Mouse (Mus musculus) MEL (cell line): ENCODE data around the gene Fndc5. TPM values are rescaled to one million over a fixed set of nuclear protein-coding genes. Genes with fewer than 3 reads are reported as not detected.

Source experiments
- DNase-seq: peaks from one replicate; pipeline ENCODE4 v3.0.0; 2011; ENCODE audit warnings: low read depth, low spot score
- H3K27ac ChIP-seq: 2 replicates; pipeline ENCODE4 v1.5.1; 2012; ENCODE audit warnings: low read depth, mild to moderate bottlenecking, control low read depth, low read length, moderate library complexity; ENCODE audit not compliant: control insufficient read depth
- H3K27me3 ChIP-seq, 2 experiments: fragments of 150-350 bp in 1 of 2; sonication (generic) in 1 of 2; 2 replicates each; pipeline ENCODE4 v1.6.1; 2012; ENCODE audit warnings: low read length in 2 of 2, mild to moderate bottlenecking in 2 of 2, improper control_type of control experiment in 1 of 2, moderate library complexity in 1 of 2; ENCODE audit not compliant: insufficient read depth in 2 of 2, control insufficient read depth in 1 of 2
- H3K36me3 ChIP-seq, 2 experiments: 2 replicates each; pipeline ENCODE4 v1.6.1; 2012 to 2014; ENCODE audit warnings: low read length in 2 of 2, improper control_type of control experiment in 1 of 2, inconsistent platforms in 1 of 2, mild to moderate bottlenecking in 1 of 2; ENCODE audit not compliant: insufficient read depth in 2 of 2, control insufficient read depth in 1 of 2
- H3K4me1 ChIP-seq, 2 experiments: fragments of 150-350 bp in 1 of 2; sonication (generic) in 1 of 2; 2 replicates each; pipeline ENCODE4 v1.6.1; 2012; ENCODE audit warnings: low read length in 2 of 2, improper control_type of control experiment in 1 of 2, mild to moderate bottlenecking in 1 of 2; ENCODE audit not compliant: insufficient read depth in 2 of 2, control insufficient read depth in 1 of 2
- H3K4me3 ChIP-seq, 2 experiments: fragments of 150-350 bp in 1 of 2; sonication (generic) in 1 of 2; 2 replicates each; pipeline ENCODE4 v1.5.1; 2012; ENCODE audit warnings: low read depth in 2 of 2, low read length in 2 of 2, mild to moderate bottlenecking in 2 of 2, moderate library complexity in 2 of 2, control low read depth in 1 of 2, improper control_type of control experiment in 1 of 2; ENCODE audit not compliant: control insufficient read depth in 1 of 2, insufficient read depth in 1 of 2
- H3K79me2 ChIP-seq: 2 replicates; pipeline ENCODE4 v1.6.1; 2012; ENCODE audit warnings: mild to moderate bottlenecking, low read length, moderate library complexity; ENCODE audit not compliant: control insufficient read depth, poor library complexity, insufficient read depth
- H3K9ac ChIP-seq: 2 replicates; pipeline ENCODE4 v1.6.1; 2012; ENCODE audit warnings: low read depth, mild to moderate bottlenecking, control low read depth, low read length, moderate library complexity; ENCODE audit not compliant: control insufficient read depth, poor library complexity, severe bottlenecking
- H3K9me3 ChIP-seq: fragments of 150-350 bp; sonication (generic); replicated peaks from 2 replicates; pipeline ENCODE4 v1.6.1; 2012; ENCODE audit warnings: mild to moderate bottlenecking, low read length, improper control_type of control experiment, moderate library complexity; ENCODE audit not compliant: insufficient read depth
- CHD2 ChIP-seq: IDR thresholded peaks from 2 replicates; pipeline ENCODE4 v1.6.1; 2011; ENCODE audit warnings: low read length, improper control_type of control experiment
- ETS1 ChIP-seq: IDR thresholded peaks from 2 replicates; pipeline ENCODE4 v1.6.1; 2012; ENCODE audit warnings: low read depth, mild to moderate bottlenecking, inconsistent platforms, low read length, improper control_type of control experiment, moderate library complexity
- GABPA ChIP-seq: IDR thresholded peaks from 2 replicates; pipeline ENCODE4 v1.6.1; 2012; ENCODE audit warnings: low read depth, mild to moderate bottlenecking, inconsistent platforms, low read length, improper control_type of control experiment, moderate library complexity
- GATA1 ChIP-seq: IDR thresholded peaks from 2 replicates; pipeline ENCODE4 v1.6.1; 2011; ENCODE audit warnings: low read depth, low read length, improper control_type of control experiment
- HCFC1 ChIP-seq: IDR thresholded peaks from 2 replicates; pipeline ENCODE4 v1.6.1; 2012; ENCODE audit warnings: low read depth, mild to moderate bottlenecking, inconsistent platforms, low read length, improper control_type of control experiment, moderate library complexity
- JUND ChIP-seq: IDR thresholded peaks from 2 replicates; pipeline ENCODE4 v1.6.1; 2011; ENCODE audit warnings: low read depth, mild to moderate bottlenecking, improper control_type of control experiment, low read length
- MAX ChIP-seq: IDR thresholded peaks from 2 replicates; pipeline ENCODE4 v1.6.1; 2011; ENCODE audit warnings: low read length, improper control_type of control experiment
- MYB ChIP-seq: IDR thresholded peaks from 2 replicates; pipeline ENCODE4 v1.6.1; 2011; ENCODE audit warnings: mild to moderate bottlenecking, low read depth, low read length, improper control_type of control experiment
- MYC ChIP-seq: IDR thresholded peaks from 2 replicates; pipeline ENCODE4 v1.6.1; 2011; ENCODE audit warnings: low read depth, mild to moderate bottlenecking, low read length, improper control_type of control experiment, moderate library complexity
- NELFE ChIP-seq: IDR thresholded peaks from 2 replicates; pipeline ENCODE4 v1.6.1; 2011; ENCODE audit warnings: low read depth, low read length, improper control_type of control experiment
- POLR2A ChIP-seq, 2 experiments: IDR thresholded peaks; 2 replicates each; pipeline ENCODE4 v1.6.1; 2011 to 2012; ENCODE audit warnings: low read length in 2 of 2, mild to moderate bottlenecking in 2 of 2, control low read depth in 1 of 2, improper control_type of control experiment in 1 of 2, low read depth in 1 of 2, moderate library complexity in 1 of 2; ENCODE audit not compliant: control insufficient read depth in 1 of 2, insufficient read depth in 1 of 2, poor library complexity in 1 of 2
- POLR2AphosphoS2 ChIP-seq: IDR thresholded peaks from 2 replicates; pipeline ENCODE4 v1.6.1; 2011; ENCODE audit warnings: low read length, improper control_type of control experiment
- POLR2AphosphoS5 ChIP-seq: IDR thresholded peaks from 2 replicates; pipeline ENCODE4 v1.6.1; 2012; ENCODE audit warnings: low read depth, borderline replicate concordance, mild to moderate bottlenecking, inconsistent platforms, low read length, moderate library complexity, mixed read lengths
- RCOR1 ChIP-seq: IDR thresholded peaks from 2 replicates; pipeline ENCODE4 v1.6.1; 2012; ENCODE audit warnings: low read depth, mild to moderate bottlenecking, inconsistent platforms, low read length, improper control_type of control experiment
- SIN3A ChIP-seq: IDR thresholded peaks from 2 replicates; pipeline ENCODE4 v1.6.1; 2012; ENCODE audit warnings: low read length, improper control_type of control experiment, inconsistent platforms
- TAL1 ChIP-seq: IDR thresholded peaks from 2 replicates; pipeline ENCODE4 v1.6.1; 2012; ENCODE audit warnings: mild to moderate bottlenecking, inconsistent platforms, low read length, moderate library complexity, mixed read lengths
- TBP ChIP-seq: IDR thresholded peaks from 2 replicates; pipeline ENCODE4 v1.8.0; 2011; ENCODE audit warnings: low read depth, low read length, improper control_type of control experiment
- polyA plus RNA-seq, 2 experiments: library from polyadenylated mRNA; stranded (reverse) in 1 of 2; unstranded in 1 of 2; fragments of >175 nt in 1 of 2; fragments of >200 nt in 1 of 2; gene quantifications; 2 replicates each; pipeline versions ENCODE4 v1.2.1 to v1.2.4; 2012; ENCODE audit warnings: low replicate concordance in 2 of 2, low read depth in 1 of 2; ENCODE audit not compliant: insufficient read length in 2 of 2, insufficient read depth in 1 of 2, missing spikeins in 1 of 2
- total RNA-seq: library from RNA; depleted of rRNA; stranded (reverse); fragments of 300-350 nt; gene quantifications from 2 replicates; pipeline ENCODE4 v1.2.3, GENCODE M21; 2012

Fndc5 gene
- total and polyA plus RNA-seq, 3 experiments, result 15.8 to 123 (median 35.9) TPM

DNA sequence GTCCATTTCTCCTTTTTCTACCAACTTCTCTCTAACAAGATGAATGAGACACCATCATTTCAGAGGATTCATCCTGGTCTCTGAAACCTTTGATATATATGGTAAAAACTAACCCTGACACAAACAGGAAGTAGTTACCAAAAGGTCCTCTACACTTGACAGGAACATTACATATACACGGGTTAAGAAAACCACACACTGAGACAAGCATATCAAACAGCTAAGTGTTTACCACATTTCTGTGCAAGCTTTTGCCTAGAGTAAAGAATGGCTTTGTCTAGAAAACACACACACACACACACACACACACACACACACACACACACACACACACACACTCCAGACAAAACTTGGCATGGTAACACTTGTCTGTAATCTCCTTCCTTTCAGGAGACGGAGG, 9.6 kb downstream of the Fndc5 start:
- H3K9ac ChIP-seq, result no peak overlapping the region
- peaks cover 7 to 19% of the 10 kb centered on the region in 2 experiments; a peak in 3 of 4 replicates for H3K4me1 ChIP-seq
- H3K36me3 ChIP-seq, result peaks cover 0 to 18% of the 10 kb centered on the region in 2 experiments; a peak in 2 of 4 replicates
- no peaks in the 10 kb centered on the region for H3K79me2 ChIP-seq
- peak; percentile 28 for DNase-seq
- H3K27ac ChIP-seq, result no peak overlapping the region
- H3K9me3 ChIP-seq, result no peaks in the 10 kb centered on the region
- no peaks in the 10 kb centered on the region for H3K27me3 ChIP-seq
- no peak for TF ChIP-seq TBP
- no peak for TF ChIP-seq RCOR1
- TF ChIP-seq MYC, result no peak
- TF ChIP-seq MAX, result no peak
- TF ChIP-seq POLR2AphosphoS2, result no peak
- TF ChIP-seq SIN3A, result no peak; the same call in 1 of the 2 replicates
- H3K4me3 ChIP-seq, result no peak overlapping the region

DNA sequence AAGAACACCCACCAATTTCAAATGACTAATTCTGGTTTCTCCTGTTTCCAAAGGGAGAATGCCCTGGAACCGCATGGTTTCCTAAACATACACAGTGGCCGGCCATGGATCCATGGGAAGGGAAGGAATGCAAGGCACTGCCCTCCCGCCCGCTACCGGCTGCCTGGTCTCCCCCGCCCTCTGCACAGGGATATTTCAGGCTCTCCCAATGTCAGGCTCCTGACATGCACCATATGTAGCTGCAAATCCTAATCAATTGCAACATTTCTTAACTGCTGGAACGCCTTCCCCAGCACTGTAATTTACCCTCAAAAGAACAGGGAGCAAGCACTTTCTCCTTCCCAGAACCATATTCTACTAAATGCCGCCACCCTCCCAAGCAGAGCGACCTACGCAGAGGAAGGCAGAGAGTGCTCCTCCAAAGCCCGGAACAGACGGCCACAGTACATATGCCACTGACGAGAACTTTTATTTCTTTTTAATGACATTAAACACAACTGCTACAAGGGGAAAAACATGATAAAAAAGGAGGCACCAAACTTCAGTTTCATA, 10.8 kb downstream of the Fndc5 start:
- DNase-seq, result no peak
- Histone ChIP-seq H3K27me3 (no peaks in the 10 kb centered on the region), H3K36me3 (peaks cover 2 to 10% of the 10 kb centered on the region in 2 experiments; a peak in 3 of 4 replicates), H3K27ac (no peak overlapping the region), H3K4me1 (peaks cover 2 to 8% of the 10 kb centered on the region in 2 experiments; a peak in 2 of 4 replicates), H3K9me3 (no peaks in the 10 kb centered on the region), H3K4me3 (no peak overlapping the region), H3K79me2 (no peaks in the 10 kb centered on the region), H3K9ac (no peak overlapping the region)
- no peak for TF ChIP-seq CHD2
- no peak for TF ChIP-seq TAL1
- TF ChIP-seq JUND, result no peak
- TF ChIP-seq ETS1, result no peak
- TF ChIP-seq MYB, result no peak
- TF ChIP-seq POLR2AphosphoS2, result no peak
- TF ChIP-seq NELFE, result no peak
- no peak for TF ChIP-seq POLR2A (IDR thresholded peaks at IDR 0.05; ENCODE audit: control insufficient read depth in 1 of 2, insufficient read depth in 1 of 2, low read depth in 1 of 2, low read length in 2 of 2, poor library complexity in 1 of 2)
- no peak for TF ChIP-seq GATA1
- TF ChIP-seq GABPA, result no peak
- TF ChIP-seq POLR2AphosphoS5, result no peak
- TF ChIP-seq HCFC1, result no peak
- no peak for TF ChIP-seq RCOR1
